Mouse (Mus musculus): ENCODE data around the gene Farp1.

DNA sequence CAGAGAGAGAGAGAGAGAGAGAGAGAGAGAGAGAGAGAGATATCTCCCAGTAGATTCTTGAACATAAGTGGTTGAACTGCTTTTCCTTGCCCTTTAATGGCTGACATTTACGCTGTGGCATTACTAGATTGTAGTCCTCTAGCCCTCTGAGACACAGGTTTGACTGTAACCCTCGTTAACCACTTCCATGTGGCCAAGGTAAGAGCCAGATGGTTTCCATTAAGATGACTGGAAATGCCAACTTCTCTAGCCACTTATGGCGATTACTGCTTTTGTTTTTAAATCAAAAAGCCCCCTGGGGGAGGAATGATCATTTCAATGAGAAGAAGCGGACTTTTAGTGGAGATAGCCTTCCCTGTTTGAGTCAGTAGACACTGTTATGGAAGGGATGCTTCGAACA is 3.7 kb downstream of the Farp1 start:
- TF ChIP-seq POLR2A (IDR thresholded peaks at IDR 0.05; ENCODE audit: borderline replicate concordance, extremely low read depth, insufficient read depth, insufficient read length, poor library complexity, severe bottlenecking) (no peak), CTCF (IDR thresholded peaks at IDR 0.05; ENCODE audit: borderline replicate concordance, extremely low read depth, insufficient read depth, insufficient read length) (no peak)
